Mouse (Mus musculus): Measurements from ENCODE around the gene Npepl1. TPM values are rescaled to one million over a fixed set of nuclear protein-coding genes. Genes with fewer than 3 reads are reported as not detected.

The Npepl1 gene
- polyA plus RNA-seq (2015; fragmentation: Nextera tagmentation; extraction: Ambion mirVana) = 52.6 and 54.5 TPM in 2 replicates

- Histone ChIP-seq H3K4me1 (replicated peaks) (peaks cover 11% of the 10 kb centered on the region), H3K9me3 (no peaks in the 10 kb centered on the region), H3K4me2 (replicated peaks) (peak within 1 kb of the TSS; percentile 84), H3K9ac (peak within 1 kb of the TSS; percentile 67), H3K27me3 (replicated peaks) (no peaks in the 10 kb centered on the region), H3K36me3 (0 out of 2 replicates have a peak, but pooled peaks cover 5% of the 10 kb centered on the region), H3K4me3 (replicated peaks) (peak within 1 kb of the TSS; percentile 62), H3K27ac (peak within 1 kb of the TSS; percentile 30)
- ATAC-seq = peak; percentile 95
- 2% methylated on average over 87 of the region's 90 CpGs for WGBS
These were observed at the start of gene Npepl1 for GRCm38 (mm10) chr2:174109991-174110782. Npepl1 (plus strand) TSS chr2:174110349.

GRCm38 (mm10) chr2:174061219-174061618 lies 48.9 kb upstream of the Npepl1 start:
- ATAC-seq = no peak
- no peaks in the 10 kb centered on the region for H3K9me3 ChIP-seq
- H3K27ac ChIP-seq = no peak overlapping the region
- no peak overlapping the region for H3K9ac ChIP-seq
- no peak overlapping the region for H3K4me3 ChIP-seq (replicated peaks)
- 0 out of 2 replicates have a peak, but pooled peaks cover 2% of the 10 kb centered on the region for H3K4me1 ChIP-seq (replicated peaks)
- no peaks in the 10 kb centered on the region for H3K27me3 ChIP-seq (replicated peaks)
- WGBS = 20% methylated on average over 2 of the region's 2 CpGs
- H3K4me2 ChIP-seq (replicated peaks) = no peak overlapping the region
- no peaks in the 10 kb centered on the region for H3K36me3 ChIP-seq

DNA sequence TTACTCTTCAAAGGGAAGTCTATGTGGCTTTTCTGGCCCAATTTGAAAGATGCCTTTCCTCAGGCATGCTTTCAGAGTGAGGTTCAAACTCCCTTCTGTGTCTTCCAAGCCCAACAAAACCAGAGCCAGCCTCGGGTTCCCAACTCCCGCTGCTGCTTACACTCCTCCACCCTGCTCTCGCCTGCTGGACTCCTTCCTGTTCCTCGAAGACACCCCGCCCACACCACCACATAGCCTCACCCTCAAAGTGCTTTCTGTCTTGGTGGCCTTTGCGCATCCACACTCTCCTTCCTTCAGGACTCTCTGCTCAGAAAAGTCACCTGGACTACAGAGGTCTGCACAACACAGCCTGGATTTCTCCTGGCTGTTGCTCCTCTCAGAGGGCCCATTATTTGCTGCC lies 47.1 kb upstream of the Npepl1 start:
- Histone ChIP-seq H3K9me3 (no peaks in the 10 kb centered on the region), H3K4me2 (replicated peaks) (no peak overlapping the region), H3K27me3 (replicated peaks) (no peaks in the 10 kb centered on the region), H3K36me3 (no peaks in the 10 kb centered on the region), H3K4me1 (replicated peaks) (0 out of 2 replicates have a peak, but pooled peaks cover 2% of the 10 kb centered on the region), H3K4me3 (replicated peaks) (no peak overlapping the region), H3K27ac (0 out of 2 replicates have a peak overlapping the region, but pooled peaks have one; percentile 24), H3K9ac (no peak overlapping the region)
- 70% methylated on average over 6 of the region's 6 CpGs for WGBS
- ATAC-seq = no peak

DNA sequence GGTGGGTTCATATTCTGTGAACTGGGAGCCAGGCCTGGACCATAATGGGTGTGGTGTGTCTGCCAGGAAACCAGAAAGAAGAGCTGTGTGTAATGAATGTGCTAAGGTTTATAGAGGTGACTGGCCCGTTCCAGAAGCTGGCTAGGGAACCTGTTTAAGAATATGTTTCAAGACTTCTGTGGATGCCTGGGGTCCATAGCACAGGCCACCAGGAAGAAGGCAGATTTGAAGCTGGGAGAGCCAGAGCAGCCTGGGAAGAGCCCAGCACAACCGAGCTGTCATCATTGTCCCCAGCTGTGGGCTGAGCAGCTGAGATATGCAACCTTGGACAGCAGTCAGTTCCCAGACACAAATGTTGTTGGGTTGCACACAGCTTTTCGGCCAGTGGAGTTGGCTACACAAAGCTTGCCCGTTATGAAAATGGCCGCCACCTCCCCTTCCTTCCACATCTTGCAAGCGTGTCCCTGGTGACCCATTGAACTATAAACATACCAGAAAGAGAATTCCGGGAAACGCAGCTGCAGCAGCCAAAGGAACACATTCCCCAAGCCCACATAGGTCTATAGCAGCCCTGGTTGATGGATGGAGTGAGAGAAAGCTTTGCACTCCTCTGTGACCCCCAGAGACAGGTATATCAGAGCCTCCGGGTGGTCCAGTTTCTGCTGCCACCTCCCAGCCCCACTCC lies 46.5 kb upstream of the Npepl1 start:
- Histone ChIP-seq H3K4me3 (replicated peaks) (no peak overlapping the region), H3K4me2 (replicated peaks) (no peak overlapping the region), H3K27ac (0 out of 2 replicates have a peak overlapping the region, but pooled peaks have one; percentile 24), H3K4me1 (replicated peaks) (0 out of 2 replicates have a peak, but pooled peaks cover 2% of the 10 kb centered on the region), H3K9me3 (no peaks in the 10 kb centered on the region), H3K9ac (no peak overlapping the region), H3K36me3 (no peaks in the 10 kb centered on the region), H3K27me3 (replicated peaks) (no peaks in the 10 kb centered on the region)
- 44% methylated on average over 9 of the region's 9 CpGs for WGBS
- no peak for ATAC-seq

DNA sequence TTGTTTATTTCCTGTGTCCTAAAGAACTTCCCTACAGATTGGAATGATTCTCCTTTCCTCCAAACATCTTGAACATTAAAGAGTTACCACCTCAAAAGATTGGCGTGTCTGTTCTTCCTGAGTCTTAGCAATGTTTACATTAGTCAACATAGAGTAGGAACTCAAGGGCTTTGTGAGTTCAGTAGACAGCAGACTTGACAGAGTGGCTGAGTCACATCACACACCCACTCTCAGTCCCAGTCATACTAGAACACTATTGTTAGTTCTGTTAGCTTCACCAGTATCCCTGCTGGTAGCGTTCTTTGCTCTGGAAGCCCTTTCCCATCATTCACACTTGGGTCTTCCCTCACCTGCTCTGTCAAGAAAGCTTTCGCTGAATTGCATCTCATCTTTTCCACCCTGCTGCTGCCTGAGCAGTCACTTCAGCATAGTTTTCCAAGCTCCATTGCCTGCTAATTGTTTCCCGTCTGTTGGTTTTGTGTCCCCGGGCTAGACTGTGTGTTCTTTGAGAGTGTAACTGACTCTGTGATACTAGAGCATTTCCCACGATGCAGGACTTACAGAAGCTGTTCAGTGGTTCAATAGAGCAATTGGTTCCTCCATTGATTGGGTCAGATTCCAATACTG lies 42.2 kb upstream of the Npepl1 start:
- Histone ChIP-seq H3K4me1 (replicated peaks) (0 out of 2 replicates have a peak, but pooled peaks cover 2% of the 10 kb centered on the region), H3K4me3 (replicated peaks) (no peak overlapping the region), H3K9me3 (no peaks in the 10 kb centered on the region), H3K27ac (no peak overlapping the region), H3K9ac (no peak overlapping the region), H3K4me2 (replicated peaks) (no peak overlapping the region), H3K27me3 (replicated peaks) (no peaks in the 10 kb centered on the region), H3K36me3 (no peaks in the 10 kb centered on the region)
- 77% methylated on average over 6 of the region's 6 CpGs for WGBS
- ATAC-seq = no peak

DNA sequence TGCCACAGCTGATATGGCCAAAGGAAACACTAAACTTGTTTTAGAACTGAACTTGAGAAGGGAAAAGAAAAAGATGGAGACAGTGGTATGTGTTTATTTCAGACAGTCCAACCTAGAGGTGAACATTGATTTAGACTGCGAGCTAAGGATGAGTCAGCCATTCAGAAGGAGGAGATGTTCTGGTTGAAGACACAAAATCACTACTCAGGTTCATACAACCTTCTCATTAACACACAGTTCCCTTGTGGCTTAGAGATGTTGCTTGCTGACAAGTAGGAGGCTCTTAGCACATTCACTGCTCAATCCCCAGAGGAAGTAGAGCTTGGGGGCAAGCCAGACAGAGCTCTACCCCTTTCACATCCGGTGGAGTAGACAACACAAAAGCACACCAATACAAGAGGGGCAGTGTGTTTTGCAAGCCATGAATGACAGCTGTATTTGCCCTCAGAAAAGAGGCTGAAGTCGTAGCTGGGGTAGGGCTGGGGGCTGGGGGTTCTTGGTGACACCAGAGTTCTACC lies 40.6 kb upstream of the Npepl1 start:
- no peak overlapping the region for H3K9ac ChIP-seq
- no peak overlapping the region for H3K27ac ChIP-seq
- WGBS = 78% methylated on average over 3 of the region's 3 CpGs
- H3K4me1 ChIP-seq (replicated peaks) = 0 out of 2 replicates have a peak, but pooled peaks cover 3% of the 10 kb centered on the region
- no peaks in the 10 kb centered on the region for H3K36me3 ChIP-seq
- H3K4me2 ChIP-seq (replicated peaks) = no peak overlapping the region
- no peak overlapping the region for H3K4me3 ChIP-seq (replicated peaks)
- no peak for ATAC-seq
- H3K9me3 ChIP-seq = no peaks in the 10 kb centered on the region
- no peaks in the 10 kb centered on the region for H3K27me3 ChIP-seq (replicated peaks)

DNA sequence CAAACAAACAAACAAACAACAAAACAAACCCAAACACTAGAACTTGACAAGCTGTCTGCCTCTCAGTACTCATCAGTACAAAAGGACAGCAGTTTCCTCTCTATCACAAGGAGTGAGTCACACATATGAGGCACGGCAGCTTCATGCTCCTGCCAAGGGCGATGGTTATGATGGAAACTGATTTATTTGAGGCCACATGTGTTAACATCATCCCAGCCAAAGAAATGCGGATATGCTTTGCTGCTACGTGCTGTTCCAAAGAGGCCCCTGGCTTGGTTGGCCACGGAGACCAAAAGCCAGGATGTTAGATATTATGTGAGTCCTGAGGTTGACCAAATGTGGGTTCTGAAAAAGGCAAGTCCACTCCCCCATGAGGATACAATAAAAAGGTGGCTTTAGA lies 38.7 kb upstream of the Npepl1 start:
- no peaks in the 10 kb centered on the region for H3K36me3 ChIP-seq
- no peak for ATAC-seq
- peaks cover 11% of the 10 kb centered on the region for H3K4me1 ChIP-seq (replicated peaks)
- no peaks in the 10 kb centered on the region for H3K9me3 ChIP-seq
- H3K9ac ChIP-seq = no peak overlapping the region
- WGBS = 71% methylated on average over 5 of the region's 5 CpGs
- H3K27ac ChIP-seq = no peak overlapping the region
- no peaks in the 10 kb centered on the region for H3K27me3 ChIP-seq (replicated peaks)
- no peak overlapping the region for H3K4me3 ChIP-seq (replicated peaks)
- no peak overlapping the region for H3K4me2 ChIP-seq (replicated peaks)

DNA sequence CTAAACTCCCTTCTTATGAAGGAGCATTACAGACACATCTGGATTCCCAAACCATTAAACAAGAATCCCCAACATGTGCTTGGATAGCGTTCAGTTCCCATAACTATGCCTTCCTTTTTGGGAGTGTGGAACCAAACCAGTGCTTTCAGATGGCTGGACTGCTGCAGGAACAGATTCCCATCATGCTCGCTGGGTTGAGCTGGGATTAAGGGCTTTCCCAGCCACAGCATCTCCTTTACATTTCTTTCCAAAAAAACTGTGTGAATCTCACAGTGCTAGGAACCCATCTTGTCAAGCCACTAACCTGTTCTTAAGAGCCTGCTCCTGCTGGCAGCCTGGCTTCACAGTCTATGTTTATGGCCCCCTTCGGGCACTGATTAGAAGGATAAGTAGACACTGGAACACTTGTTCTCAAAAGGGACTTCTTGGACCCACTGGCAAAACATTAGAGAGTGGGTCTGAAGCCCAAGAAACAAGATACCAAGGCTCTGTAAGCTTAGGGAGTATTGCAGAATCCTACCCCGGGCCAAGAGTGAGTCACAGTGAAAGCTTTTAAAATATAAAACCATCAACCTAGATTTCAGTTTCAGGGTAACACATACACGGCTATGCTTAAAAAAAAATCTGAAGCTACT lies 36.9 kb upstream of the Npepl1 start:
- no peak for ATAC-seq
- Histone ChIP-seq H3K4me3 (replicated peaks) (no peak overlapping the region), H3K9ac (no peak overlapping the region), H3K27ac (peak overlapping the region; percentile 46; the same call in 1 of the 2 replicates), H3K27me3 (replicated peaks) (no peaks in the 10 kb centered on the region), H3K4me2 (replicated peaks) (no peak overlapping the region), H3K4me1 (replicated peaks) (peaks cover 11% of the 10 kb centered on the region), H3K36me3 (no peaks in the 10 kb centered on the region), H3K9me3 (no peaks in the 10 kb centered on the region)
- WGBS = 58% methylated on average over 5 of the region's 5 CpGs

DNA sequence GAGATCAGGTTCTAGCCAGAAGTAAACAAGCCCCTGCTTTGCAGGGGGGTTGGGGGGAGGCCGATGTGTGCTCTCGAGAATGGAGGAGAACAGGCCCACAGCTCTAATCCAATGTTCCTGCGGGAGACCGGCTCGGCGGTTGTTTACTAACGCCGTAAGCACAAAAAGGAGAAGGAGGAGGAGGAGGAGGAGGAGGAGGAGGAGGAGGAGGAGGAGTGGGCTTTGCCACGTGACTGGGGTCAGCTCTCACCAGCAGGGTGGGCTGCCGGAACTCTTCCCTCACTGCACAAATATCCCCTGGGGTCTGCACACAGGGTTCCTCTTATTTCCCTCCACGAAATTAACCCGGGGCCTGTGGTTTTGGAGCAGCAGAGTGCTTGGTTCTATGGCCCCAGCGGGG lies 35.5 kb upstream of the Npepl1 start:
- no peak for ATAC-seq

GRCm38 (mm10) chr2:174075072-174075570 lies 35.0 kb upstream of the Npepl1 start:
- ATAC-seq = peak; percentile 4
- H3K9ac ChIP-seq = peak overlapping the region; percentile 50

More for the DNA sequence above, 35.5 kb upstream of the Npepl1 start:
- H3K9ac ChIP-seq = peak overlapping the region; percentile 50
- H3K36me3 ChIP-seq = no peaks in the 10 kb centered on the region
- peak overlapping the region; percentile 97 for H3K27ac ChIP-seq
- H3K4me2 ChIP-seq (replicated peaks) = peak overlapping the region; percentile 87
- H3K9me3 ChIP-seq = no peaks in the 10 kb centered on the region
- peak overlapping the region; percentile 19; the same call in 1 of the 2 replicates for H3K4me3 ChIP-seq (replicated peaks)
- peaks cover 11% of the 10 kb centered on the region for H3K4me1 ChIP-seq (replicated peaks)
- no peaks in the 10 kb centered on the region for H3K27me3 ChIP-seq (replicated peaks)
- WGBS = 4% methylated on average over 11 of the region's 13 CpGs

GRCm38 (mm10) chr2:174075673-174076432 lies 34.3 kb upstream of the Npepl1 start, which contains the start of gene Stx16:
Stx16 (plus strand) TSS chr2:174076308.
- Histone ChIP-seq H3K9ac (peak within 1 kb of the TSS; percentile 82), H3K9me3 (no peaks in the 10 kb centered on the region), H3K4me2 (replicated peaks) (peak within 1 kb of the TSS; percentile 87), H3K36me3 (no peaks in the 10 kb centered on the region), H3K27ac (peak within 1 kb of the TSS; percentile 97), H3K4me1 (replicated peaks) (peaks cover 11% of the 10 kb centered on the region), H3K4me3 (replicated peaks) (peak within 1 kb of the TSS; percentile 74), H3K27me3 (replicated peaks) (no peaks in the 10 kb centered on the region)
- WGBS = 1% methylated on average over 32 of the region's 32 CpGs
- ATAC-seq = peak; percentile 95

More at GRCm38 (mm10) chr2:174075072-174075570, 35.0 kb upstream of the Npepl1 start:
- Histone ChIP-seq H3K4me3 (replicated peaks) (peak overlapping the region; percentile 19; the same call in 1 of the 2 replicates), H3K9me3 (no peaks in the 10 kb centered on the region), H3K36me3 (no peaks in the 10 kb centered on the region), H3K4me2 (replicated peaks) (peak overlapping the region; percentile 87), H3K27me3 (replicated peaks) (no peaks in the 10 kb centered on the region), H3K27ac (peak overlapping the region; percentile 97), H3K4me1 (replicated peaks) (peaks cover 11% of the 10 kb centered on the region)
- WGBS = 6% methylated on average over 22 of the region's 22 CpGs

All from intestine, embryonic 15.5 days (tissue).